Mouse (Mus musculus): ENCODE results near the gene Oit3.

The Oit3 gene

DNA sequence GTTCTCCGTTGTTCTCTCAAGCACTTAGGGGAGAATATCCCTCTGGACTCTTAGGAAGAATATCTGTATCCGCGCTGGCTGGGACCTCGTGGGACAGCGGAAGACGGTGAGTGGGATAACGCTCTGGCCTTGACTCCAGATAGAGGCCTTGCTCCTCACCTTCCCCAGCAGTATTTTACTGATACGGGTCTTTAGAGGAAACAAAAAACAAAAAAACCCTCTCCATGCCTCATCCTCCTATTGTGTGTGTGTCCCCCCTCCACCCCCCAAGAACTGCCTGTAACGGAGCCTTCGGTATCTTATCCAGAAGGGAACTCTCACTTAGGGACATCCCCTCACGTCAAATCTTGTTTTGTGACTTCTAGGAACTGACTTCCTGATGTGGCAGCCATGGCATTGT is at the start of gene Oit3:
Oit3 (minus strand) TSS at position 44 of the 400 bp plus-strand sequence.
- no peak for DNase-seq

DNA sequence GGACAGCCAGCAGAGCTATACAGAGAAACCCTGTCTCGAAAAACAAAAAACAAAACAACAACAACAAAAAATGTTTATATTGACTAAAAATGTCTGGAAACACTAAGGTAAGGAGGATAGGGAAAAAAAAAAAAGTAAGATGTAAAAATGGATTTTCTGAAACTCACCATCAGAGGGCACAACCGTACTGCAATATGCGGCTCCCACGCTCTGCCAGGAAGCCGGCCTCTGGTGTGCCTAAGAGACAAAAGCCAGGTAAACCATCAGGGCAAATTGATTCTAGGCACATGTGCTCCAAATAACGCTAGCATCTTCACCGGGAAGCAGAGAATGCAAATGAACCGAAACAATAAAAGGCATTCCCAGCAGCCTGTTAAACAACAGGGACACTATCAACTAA is 49.3 kb upstream of the Oit3 start:
- no peak for DNase-seq

DNA sequence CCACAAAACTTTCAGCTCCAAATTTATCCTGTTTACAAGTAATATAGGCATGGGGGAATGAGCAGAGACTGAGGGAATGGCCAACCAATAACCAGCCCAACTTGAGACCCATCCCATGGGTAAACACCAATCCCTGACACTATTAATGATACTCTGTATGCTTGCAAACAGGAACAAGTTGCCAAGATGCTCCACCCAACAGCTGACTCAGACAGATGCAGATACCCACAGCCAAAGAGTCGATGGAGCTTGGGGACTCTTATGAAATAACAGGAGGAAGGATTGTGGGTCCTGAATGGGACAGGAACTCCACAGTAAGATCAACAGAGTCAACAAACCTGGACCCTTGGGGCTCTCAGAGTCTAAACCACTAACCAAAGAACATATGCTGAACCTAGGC is 47.8 kb upstream of the Oit3 start:
- DNase-seq, result no peak

DNA sequence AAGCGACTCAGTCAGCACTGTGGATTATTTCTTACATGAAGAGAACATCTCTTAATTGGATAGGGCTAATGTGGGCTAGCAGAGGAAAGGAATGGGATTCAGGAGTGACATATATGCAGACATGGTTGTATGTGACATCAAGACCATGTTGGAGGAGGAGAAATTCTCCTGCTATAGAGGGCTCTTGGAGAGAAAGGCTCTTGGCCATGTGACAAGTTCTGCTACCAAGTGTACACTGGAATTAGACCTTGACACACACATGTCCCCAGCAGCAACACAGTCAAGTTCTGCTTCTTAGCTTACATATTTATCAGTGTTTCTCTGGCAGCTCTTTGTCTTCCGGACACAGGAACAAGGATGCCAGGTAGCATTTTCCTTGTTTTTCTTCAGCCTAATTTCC is 45.8 kb upstream of the Oit3 start:
- DNase-seq, result no peak

DNA sequence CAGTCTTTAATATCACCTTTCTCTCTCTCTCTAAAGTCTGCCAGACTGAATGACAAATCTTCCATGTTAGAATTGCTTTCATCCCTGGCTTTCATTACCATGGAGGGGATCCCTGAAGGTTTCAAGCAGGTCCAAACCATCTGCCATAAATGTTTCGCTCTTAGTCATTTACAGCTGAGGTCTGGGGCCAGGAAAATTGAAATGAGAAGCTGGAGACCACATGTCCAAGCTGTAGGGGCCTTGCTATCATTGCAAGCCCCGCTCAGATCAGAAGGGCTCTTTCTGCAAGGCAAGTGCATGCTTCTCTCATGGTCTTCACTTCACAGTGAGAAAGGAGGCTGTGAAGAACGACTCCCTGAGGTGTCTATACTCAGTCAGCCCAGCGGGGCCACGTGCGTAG is 42.7 kb upstream of the Oit3 start:
- DNase-seq, result no peak

DNA sequence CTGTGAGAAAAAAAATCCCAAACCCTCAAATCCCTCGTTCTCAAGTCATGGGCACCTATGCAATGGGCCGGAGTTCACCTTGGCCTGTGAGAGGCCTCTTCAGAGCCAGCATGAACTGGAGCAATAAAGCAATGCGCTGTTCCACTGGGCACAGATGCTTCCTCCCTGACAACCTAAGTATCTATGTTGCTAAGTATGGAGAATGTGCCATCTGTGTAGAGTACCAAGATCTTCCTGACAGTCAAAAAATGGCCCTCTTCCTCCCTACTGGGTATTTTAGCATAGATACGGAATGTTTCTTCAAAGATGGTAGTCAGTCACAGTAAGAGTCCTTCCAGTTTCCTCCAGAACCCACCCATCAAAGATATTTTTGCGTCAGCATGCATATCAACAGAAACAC is 39.8 kb upstream of the Oit3 start:
- no peak for DNase-seq

DNA sequence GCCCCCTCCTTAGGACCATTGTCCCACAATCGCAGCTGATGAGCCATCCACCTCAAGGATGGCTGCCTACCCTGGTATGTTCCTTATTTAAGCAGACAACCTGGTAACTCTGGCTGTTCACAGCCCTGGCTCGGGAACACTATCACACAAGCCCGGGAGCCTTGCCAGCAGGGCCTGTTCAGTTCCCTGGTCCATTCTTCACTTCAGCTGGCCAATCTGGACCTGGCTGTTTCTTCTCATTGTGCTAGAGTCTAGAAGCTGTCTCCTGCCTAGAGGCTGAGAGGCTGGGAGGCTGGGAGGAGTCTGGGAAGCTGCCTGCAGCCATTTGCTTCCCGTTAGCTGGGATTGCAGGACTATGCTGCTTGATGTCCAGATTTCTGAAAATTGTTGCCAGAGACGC is 28.9 kb upstream of the Oit3 start:
- DNase-seq, result no peak

DNA sequence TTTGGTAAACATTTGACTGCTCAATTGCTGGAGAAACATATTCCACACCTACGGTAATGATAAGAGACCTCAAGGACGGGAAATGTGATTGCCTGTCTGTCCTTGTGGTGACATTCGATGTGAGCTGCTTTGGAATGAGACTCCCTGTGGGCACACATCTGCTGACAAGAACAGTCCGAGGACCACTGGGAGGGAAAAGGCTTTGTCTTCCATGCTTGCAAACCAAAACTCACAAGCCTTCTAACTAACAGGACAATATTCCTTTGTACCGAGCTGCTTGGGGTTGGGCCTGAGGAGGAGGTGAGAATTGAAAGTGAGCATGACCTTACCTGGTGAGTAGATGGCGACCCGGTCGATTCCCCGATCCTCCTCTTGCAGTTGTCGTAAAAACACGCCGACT is 25.7 kb upstream of the Oit3 start:
- no peak for DNase-seq

DNA sequence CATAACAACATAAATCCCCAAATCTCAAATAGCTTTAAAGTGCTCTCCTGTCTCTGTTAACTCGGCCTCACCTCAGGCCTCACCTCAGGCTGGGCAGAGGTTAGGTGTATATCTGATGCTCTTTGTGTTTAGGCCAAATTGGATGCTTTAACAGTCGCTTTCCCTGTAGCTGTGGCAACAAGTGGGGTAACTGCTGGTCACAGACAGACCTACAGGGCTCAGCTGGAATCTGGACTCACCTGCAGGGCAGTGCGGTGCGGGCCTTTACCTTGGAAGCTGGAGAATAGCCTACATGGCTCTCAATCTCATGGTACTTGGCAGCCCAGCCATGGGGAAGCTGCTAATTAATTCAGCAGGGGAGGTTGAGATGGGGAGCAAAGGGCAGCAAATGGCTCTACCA is 25.0 kb upstream of the Oit3 start:
- DNase-seq, result no peak

DNA sequence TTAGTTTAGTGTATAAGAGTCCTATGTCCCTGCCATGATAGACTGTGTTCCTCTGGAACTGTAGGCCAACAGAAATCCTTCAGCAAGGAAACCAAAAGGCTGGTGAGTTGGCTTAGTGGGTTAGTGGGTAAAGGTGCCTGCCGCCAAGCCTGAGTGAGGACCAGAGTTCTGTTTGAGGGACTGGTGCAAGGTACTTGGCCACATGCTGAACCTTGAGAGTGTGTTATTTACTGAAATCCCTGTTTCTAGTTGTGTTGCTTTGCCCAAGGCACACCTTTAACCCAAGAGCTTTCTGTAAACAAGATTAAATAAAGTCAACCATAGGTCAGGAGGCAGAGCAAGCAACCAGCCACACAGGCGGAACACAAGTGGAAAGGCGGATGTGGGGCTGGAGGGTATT is 24.0 kb upstream of the Oit3 start:
- no peak for DNase-seq

DNA sequence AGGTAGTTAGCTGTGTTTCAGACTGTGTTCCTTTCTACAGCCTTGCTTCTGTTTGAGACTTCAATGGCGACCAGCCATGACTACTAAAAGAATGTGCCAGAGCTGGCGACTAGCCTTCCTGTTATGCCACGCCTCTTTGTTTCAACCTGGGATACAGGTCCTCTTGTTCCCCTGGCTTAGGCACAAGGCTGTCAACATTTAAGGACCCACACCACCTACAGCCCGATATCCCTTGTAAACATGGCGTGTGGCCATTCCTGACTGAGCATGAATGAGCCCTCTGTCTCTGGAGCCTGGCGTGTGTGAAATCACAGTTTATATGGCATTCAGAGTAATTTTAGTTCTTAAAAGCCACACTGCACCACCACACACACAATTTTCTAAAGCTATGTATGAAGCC is 20.7 kb upstream of the Oit3 start:
- DNase-seq, result no peak

DNA sequence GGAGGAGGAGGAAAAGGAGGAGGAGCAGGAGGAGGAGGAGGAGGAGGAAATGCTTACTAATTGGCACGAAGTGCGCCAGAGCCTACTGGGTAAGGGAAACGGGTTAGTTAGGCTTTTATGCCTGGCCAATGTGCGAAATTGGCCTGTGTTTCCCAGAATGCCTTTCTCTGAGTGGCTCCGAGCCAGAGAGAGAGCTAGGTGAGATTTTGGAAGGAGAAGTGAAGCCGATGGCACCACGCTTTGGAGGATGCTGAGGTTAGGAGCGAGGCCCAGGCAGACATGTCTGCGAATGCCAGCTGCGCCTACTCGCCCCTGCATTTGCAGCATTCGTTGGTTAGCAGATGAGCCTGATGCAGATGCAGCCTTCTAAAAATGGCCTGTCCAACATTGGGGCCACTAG is 18.2 kb upstream of the Oit3 start:
- DNase-seq, result no peak

DNA sequence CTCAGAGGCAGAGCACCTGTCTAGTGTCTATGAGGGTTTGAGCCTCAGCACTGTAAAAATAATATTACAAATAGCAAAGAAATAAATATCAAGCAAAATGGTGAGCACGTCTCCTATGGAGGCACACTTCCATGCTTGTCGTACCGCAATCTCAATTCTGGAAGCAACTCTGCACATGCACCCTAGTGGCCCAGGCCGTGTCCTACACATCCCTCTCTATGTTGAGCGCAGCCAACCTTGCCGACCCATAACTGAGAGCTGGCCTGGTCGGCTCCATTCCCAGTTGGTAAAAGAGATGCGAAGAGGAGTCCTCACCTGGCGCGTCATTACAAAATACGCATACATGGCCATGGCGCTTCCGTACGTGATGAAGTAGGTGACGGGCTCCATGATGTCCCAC is 13.1 kb upstream of the Oit3 start:
- no peak for DNase-seq

DNA sequence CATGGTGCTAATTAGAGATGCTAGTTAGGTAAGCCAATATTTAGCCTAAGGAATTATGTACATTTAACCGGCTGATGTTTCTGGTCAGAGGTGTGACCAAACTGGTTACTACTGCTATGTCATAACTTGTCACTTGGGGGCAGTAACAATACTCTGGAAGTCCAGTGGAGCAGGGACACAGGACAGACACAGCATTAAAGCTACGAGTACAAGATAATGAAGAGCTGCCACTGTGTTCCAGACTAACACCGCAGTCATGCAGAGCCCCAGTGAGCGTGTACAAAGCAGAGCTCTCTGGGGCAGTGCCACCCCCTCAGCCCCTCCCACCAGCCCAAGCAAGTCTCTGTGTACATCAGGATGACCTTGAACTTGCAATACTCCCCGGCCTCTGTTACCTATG is 10.3 kb upstream of the Oit3 start:
- peak; percentile 60 for DNase-seq

DNA sequence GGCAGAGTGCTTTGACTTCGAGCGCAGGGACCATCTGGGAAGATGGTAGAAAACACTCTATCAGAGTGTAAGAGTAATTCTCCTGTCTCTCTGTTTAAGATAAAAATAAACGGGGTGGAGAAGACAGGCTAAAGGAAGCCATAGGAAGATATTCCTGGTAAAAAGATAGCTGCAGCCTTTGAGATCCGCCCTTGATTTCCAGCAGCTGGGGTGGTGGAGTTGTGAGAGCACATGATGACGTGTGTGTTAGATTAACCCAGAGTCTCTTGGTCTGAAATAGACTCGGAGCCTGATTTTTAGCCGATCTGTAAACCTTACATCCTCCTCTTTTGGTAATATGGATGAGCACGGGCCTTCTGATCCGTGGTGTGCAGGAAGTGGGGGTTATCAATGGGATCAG is 6.0 kb upstream of the Oit3 start:
- DNase-seq, result no peak

DNA sequence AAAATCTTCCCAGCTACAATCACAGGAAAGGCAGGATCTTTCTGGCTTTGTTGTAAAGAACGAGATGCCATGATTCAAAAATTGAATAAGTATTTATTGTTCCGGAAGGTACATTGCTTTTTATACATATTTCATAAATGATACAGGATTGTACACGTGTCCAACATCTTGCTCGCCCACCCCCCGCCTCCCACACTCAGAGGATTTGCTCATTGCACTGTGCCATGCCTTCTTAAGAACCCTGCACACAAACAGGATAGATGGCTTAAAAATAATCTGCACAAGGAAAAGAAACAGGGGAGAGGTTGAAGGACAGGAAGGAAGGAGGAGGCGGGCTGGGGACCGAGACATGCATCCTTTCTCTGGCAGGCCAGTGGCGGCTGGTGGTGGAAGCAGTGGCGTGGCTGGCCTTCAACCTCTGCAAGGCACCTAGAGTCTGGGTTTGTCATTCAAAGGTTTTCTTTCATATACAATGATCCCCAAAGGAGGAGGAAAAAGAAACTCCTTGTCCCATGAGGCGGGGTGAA is 5.4 kb upstream of the Oit3 start:
- no peak for DNase-seq

DNA sequence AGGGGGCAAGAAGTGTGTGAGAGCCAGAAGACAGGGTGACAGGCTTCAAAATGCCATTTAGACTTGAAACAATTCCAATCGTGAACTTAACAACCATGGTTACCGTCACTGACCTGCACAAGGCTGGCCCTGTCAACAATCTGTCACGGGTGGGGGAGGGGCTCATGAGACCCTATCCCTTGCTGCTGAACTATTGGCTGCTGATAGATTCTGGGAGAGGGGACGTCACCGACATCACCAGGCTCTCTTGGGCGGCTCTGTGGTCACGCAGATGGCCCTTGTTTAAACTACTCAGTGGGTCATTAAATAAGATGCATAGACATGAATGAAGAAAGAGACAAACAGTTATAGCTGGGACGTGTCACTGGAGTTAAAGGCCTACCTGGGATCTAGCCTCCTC is 3.1 kb upstream of the Oit3 start:
- DNase-seq, result no peak

DNA sequence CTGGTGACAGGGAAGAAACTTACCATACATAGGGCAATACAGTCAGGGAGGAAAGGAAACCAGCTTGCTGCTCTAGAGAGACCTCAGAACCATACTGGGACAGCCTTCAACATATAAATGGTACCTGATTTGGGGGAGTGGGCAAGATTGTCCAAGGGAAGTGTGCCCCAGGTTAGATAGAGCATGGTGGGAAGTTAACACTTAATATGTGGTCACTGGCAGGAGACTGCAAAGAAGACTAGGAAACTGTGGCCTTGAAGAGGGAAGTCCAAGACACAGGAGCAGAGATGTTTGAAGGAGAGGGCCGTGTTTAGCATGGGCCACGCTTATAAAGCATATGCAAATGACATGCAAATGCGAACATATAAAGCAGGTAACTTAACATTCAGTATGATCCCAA is 2.5 kb upstream of the Oit3 start:
- DNase-seq, result no peak

DNA sequence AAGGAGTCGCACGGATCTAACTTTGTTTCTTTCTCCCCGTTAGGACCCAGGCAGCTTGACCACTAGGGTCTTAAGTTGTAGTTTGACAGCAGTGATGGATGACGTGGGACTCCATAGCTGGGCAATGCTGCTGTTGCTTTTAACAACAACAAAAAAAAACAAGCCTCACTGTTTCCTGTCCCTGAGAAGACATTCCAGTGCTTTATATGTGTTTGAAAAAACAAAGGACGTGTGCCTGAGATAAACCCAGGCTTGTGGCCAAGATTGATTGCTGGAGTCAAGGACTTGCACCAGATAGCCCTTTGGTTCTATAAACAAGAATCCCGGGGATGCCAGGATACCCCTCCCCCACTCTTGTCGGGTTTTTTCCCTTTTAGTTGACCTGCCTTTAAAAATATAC is 1.6 kb upstream of the Oit3 start:
- peak; percentile 79 for DNase-seq

DNA sequence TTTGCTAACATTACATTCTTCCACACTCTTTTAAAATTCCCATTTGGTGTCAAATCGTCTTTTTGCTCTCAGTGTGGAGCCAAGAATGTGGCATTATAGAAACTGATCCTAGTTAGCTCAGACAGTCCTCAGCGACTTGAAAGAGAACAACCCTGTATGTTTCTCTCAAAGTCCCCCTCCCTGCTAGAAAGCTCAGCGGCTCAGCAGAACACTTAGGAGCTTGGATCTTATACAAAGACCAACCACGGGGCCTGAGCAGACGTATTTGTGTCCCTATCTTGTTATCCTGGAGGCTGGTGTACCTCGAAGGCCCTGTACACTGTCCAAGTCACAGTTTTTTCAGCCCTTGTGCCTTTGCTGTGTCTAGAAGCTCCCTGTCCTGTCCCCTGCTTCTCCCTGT is 1.4 kb downstream of the Oit3 start:
- no peak for DNase-seq

DNA sequence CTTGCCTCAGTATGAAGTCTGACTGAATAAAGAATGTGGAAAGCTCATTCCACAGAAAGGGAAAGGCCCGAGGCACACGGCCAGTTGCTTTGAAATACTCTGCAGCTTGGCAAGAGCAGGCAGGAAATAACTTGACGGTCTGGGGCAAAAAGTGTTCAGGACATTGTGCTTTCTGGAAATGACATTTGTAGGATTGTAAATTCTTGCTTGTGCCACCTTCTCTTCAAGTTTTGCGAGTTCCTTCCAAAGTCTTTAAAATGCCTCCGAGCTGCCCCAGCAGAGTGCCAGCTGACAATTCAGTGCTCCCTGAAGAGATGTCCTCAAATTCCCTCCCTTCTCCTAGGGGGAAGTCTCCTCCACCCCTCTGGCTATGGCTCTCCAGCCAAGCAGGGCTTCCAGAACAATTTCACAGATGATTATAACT is 2.1 kb downstream of the Oit3 start:
- peak; percentile 84 for DNase-seq

DNA sequence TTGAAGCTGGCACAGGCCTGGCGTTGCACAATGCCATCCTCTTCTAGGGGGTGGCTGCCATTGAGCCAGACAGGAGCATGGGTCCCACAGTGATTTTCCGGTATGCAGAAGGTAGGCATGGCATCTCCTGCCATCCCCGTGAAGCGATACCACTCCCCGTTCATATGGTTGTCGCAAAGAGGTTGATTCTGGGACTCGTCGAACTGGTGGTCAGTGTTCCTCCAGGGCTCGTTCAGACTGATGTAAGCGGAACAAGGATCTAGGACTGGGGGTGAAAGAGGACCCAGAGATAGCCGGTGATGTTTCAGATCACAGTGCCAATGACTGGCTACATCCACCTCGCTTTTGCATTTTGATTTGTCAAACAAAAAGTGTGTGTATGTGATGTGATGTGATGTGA is 2.9 kb downstream of the Oit3 start:
- DNase-seq, result no peak

DNA sequence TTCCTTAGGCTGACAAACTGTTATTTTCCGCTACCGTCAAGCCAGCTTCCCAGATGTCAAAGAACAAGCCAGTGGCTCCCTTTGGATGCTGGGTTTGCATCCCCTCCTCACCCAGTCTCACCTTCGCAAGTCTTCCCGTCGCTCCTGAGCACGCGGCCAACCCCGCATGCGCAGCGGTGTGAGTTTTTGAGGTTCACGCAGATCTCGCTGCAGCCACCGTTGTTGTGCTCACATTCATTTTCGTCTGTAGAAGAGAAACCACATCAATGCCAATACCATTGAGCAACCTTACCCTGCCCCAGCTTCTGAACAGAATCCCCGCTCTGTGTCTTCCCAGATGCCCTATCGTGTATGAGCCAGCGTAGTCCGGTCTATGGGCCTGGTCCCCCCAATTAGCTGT is 5.8 kb downstream of the Oit3 start:
- DNase-seq, result no peak

DNA sequence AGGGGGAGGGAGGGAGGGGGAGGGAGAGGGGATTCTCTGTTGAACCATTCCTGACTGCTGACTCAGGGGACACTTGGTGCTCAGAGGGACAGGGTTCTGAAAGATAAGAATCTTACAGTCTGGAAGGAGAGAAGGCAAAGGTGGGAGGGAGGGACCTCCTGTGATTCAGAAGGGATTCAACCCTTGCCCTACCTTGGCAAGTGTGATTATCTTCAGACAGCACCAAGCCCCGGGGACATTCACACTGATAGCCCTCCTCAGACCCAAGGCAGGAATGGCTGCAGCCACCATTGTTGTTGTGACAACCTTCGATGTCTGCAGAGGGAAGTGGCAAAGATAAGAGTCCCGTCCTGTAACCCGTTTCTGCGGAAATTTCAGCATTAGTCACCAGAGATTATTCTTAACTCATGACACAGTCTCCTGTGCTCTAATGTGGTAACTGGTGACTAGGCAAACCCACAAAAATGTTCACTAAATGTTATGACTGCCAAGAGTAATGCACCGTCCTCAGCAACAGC is 10.8 kb downstream of the Oit3 start:
- no peak for DNase-seq

DNA sequence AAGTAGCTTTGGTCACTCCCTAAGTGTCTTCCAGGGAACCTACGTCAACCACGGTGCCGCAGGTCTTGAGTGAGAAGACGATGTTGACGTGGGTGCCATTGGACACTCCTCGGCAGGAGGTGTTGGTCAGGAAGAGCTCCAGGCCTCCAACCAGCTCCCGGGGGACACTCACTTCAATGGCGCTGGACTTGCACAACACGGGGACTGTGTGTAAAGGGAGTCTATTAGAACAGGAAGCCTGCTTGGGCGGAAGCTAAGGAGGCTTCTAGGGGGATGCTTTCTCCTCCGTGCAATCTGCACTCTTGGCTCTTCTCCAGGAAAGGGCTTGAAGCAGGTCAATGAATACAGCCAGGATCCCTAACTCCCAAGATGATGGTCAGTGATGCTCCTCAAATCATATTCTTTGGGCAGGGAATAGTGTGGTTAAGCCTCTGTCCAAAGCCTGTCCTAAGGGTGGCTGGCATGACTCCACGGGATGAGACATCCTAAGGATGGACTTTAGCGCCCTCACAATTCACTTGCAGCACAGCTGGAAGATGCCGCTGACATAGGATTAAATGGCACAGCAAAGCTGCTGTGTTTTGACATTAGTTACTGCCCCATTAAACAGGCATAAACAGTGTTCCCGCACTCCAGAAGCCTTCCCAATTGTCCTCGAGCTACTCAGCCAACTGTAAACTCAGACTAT is 12.0 kb downstream of the Oit3 start:
- DNase-seq, result no peak

Measured in lung, postnatal 10 days (tissue).